In genomic region chr11:110804079-110804478, GRCm38 (mm10) we compare ENCODE assay signal across 22 mouse cellular contexts.
"Had no signal": no experiment of that assay in that cellular context is flagged by ENCODE, and none has a peak within 500 bp of the region (broad histone marks: within the 10 kb centered on the region; RNA-seq: fewer than 3 reads in every experiment).

No protein-coding gene starts in this region.

- H3K36me3 ChIP-seq: limb, embryonic 12.5 days; limb, embryonic 15.5 days; midbrain, embryonic 12.5 days; midbrain, embryonic 15.5 days; neural tube, embryonic 12.5 days; neural tube, embryonic 15.5 days; stomach, embryonic 15.5 days had no signal

- H3K4me3 ChIP-seq: layer of hippocampus, adult 2 months; limb, embryonic 12.5 days; limb, embryonic 15.5 days; midbrain, embryonic 12.5 days; midbrain, embryonic 15.5 days; neural tube, embryonic 12.5 days; neural tube, embryonic 15.5 days; stomach, embryonic 15.5 days had no signal

- DNase-seq: kidney, postnatal 25 days; left cerebral cortex, postnatal 4 days; liver, postnatal 0 days; lung, embryonic 14.5 days; retina, postnatal 1 day; right cerebral cortex, postnatal 25 days; spleen, adult 18-20 months; thymus, adult 18-20 months; thymus, postnatal 36 days had no signal

- H3K27ac ChIP-seq: kidney, postnatal 0 days; layer of hippocampus, adult 2 months; limb, embryonic 12.5 days; limb, embryonic 15.5 days; liver, embryonic 14.5 days; macrophage; midbrain, embryonic 12.5 days; midbrain, embryonic 15.5 days; neural tube, embryonic 12.5 days; neural tube, embryonic 15.5 days; stomach, embryonic 15.5 days had no signal

- ATAC-seq: liver, postnatal 0 days; lung, postnatal 0 days; midbrain, embryonic 15.5 days had no signal

- H3K4me2 ChIP-seq: limb, embryonic 12.5 days; limb, embryonic 15.5 days; liver, embryonic 11.5 days; lung, embryonic 14.5 days; midbrain, embryonic 12.5 days; midbrain, embryonic 15.5 days; neural tube, embryonic 12.5 days; neural tube, embryonic 15.5 days; stomach, embryonic 15.5 days had no signal

- H3K27me3 ChIP-seq: limb, embryonic 12.5 days; limb, embryonic 15.5 days; midbrain, embryonic 12.5 days; midbrain, embryonic 15.5 days; neural tube, embryonic 12.5 days; neural tube, embryonic 15.5 days; stomach, embryonic 15.5 days had no signal

- H3K9ac ChIP-seq: limb, embryonic 12.5 days; limb, embryonic 15.5 days; liver, embryonic 14.5 days; liver, postnatal 0 days; lung, embryonic 14.5 days; midbrain, embryonic 12.5 days; midbrain, embryonic 15.5 days; neural tube, embryonic 12.5 days; neural tube, embryonic 15.5 days; stomach, embryonic 15.5 days had no signal

- H3K4me1 ChIP-seq: midbrain, embryonic 15.5 days; neural tube, embryonic 12.5 days; neural tube, embryonic 15.5 days; stomach, embryonic 15.5 days had no signal

- H3K9me3 ChIP-seq: limb, embryonic 12.5 days; limb, embryonic 15.5 days; midbrain, embryonic 12.5 days; midbrain, embryonic 15.5 days; neural tube, embryonic 12.5 days; neural tube, embryonic 15.5 days; stomach, embryonic 15.5 days had no signal
